Mouse (Mus musculus) 3T3-L1 (cell line): ENCODE results near the gene Bola1.

ENCODE experiments used
- DNase-seq: peaks from one replicate; pipeline ENCODE4 v3.0.0-alpha.2; 2015; ENCODE audit warnings: low read depth, low spot score

Gene Bola1

GRCm38 (mm10) chr3:96151836-96152235, 67.7 kb downstream of the Bola1 start:
- DNase-seq, result no peak

DNA sequence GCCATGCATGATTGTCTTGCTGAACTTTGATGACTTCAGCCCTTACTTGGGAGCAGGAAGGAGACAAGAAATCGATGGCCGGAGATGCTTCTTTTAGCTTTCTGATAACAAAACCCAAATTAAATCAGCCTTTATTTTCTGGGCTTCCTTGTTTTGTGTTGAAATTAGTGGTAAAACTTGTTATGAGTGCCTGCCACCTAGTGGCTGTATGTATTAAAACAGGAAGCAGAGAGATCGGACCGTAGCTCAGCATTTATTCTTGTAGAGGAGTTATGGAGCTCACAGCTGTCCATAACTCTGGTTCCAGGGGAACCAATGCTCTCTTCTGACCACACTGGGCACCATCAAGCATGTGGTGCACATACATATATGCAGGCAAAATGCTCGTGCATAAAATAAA, 71.6 kb downstream of the Bola1 start:
- peak; percentile 86 for DNase-seq
